Mouse (Mus musculus) urinary bladder, postnatal 25 days (tissue): ENCODE data around the gene Galnt15.

Experiments
- DNase-seq: peaks from one replicate; pipeline ENCODE4 v3.0.0; 2022; ENCODE audit warnings: low spot score

The Galnt15 gene

GRCm38 (mm10) chr14:32091124-32091523 lies 62.3 kb downstream of the Galnt15 start:
- DNase-seq, result no peak

DNA sequence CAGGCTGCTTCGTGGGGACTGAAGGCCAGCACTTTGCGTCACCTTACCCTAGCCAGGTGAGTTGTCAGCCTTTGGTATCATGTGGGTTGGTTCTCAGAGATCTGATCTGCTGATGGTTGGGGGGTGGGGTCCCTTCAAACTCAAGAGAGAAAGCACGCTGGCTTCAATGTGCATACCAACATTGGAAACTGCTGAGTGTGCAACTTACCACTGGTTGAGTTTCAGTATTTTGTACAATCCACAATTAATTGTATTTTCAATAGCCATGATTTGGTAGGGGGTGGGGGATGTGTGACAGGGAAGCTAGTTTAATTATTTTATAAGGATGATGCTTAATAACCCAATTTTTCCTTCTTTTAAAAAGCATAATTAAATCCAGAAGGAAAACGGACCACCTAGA lies 62.9 kb downstream of the Galnt15 start:
- DNase-seq, result no peak

DNA sequence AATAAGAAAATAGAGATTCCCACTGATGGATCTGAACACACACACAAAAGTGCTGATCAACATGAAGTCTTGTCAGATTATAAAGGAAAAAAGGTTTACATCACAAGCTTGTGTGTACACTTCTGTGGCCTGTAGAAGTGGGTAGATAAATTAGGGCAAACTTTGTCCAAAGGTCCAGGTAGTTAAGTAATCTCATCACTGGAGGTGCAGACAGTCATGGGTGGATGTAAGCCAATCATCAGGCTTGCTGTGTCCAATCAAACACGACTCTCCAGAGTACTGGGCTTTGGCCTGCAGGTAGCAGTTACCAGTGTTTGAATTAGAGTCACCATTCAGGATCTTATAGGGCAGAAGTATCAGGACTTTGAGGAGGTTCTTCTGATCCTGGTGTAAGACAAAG lies 64.2 kb downstream of the Galnt15 start:
- DNase-seq, result no peak

- DNase-seq, result no peak
These were observed 64.8 kb downstream of the Galnt15 start for GRCm38 (mm10) chr14:32093500-32094117.

GRCm38 (mm10) chr14:32095646-32096045 lies 66.9 kb downstream of the Galnt15 start:
- no peak for DNase-seq

DNA sequence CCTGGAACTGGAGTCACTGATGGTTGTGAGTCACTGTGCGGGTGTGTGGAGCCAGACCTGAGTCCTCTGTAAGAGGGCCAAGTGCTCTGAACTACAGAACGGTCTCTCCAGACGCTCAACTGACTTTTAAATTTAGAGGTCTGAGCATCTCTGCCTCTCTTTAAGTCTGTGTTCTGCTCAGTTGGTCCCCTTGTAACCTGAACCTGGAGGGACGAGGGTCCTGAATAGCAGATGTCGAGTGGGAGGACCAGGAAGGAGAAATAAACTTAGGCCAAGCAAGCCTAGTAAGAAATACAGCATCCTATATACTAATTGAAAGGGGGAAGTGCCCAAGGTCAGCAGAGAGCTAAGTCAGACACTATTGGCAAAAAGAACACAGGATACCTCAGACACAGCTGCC lies 68.0 kb downstream of the Galnt15 start:
- no peak for DNase-seq

DNA sequence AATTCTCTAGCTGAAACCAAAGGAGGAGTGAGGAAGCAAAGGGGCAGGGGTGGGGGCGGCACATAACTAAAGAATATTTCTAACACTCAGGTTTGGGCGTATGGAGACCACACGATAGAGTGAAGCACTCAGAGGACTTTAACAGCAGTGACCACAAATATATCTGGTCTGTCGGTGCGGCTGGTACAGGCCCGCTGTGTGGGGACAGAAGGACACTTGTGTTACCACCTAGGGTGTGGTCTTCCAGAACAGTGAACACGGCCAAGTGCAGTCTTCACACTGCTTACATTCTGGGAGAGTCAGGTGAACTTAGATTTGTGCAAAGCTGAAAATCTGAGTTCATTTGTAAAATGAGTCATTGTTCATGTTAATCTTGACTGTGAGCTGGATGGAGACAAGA lies 68.9 kb downstream of the Galnt15 start:
- no peak for DNase-seq

DNA sequence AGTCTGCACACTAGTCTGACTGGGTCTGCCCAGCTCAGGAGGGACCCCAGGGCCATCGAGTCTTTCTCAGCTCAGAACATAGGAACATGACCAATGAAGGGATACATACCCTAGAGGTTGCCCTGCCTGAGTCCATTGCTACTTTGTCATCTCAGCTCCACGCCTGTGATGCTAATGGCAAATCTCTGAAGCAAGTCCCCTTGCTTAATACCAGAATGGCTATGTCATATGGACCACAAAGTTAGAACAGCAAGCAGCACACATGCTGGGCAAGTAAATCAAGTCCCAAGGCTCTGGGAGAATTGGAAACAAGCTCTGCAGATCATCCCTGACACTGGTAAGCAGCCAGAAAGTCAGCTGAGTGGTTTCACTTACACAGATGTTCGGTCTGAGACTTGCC lies 70.2 kb downstream of the Galnt15 start:
- DNase-seq, result no peak

DNA sequence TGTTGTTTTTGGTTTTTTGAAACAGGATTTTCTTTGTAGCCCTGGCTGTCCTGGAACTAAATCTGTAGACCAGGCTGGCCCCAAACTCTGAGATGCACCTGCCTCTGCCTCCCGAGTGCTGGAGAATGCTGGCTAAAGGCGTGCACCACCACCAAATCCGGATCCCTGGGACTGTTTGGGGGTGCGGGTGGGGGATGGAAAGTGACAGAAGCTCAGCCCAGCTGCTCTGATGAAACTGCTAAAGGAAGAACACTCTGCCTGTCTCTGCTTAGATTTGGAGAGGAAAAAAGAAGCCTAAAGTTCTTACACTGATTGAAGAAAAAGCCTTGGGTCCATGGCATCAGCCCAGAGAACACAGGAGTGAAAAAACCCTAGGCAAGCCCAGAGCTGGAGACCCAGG lies 74.8 kb downstream of the Galnt15 start:
- no peak for DNase-seq

DNA sequence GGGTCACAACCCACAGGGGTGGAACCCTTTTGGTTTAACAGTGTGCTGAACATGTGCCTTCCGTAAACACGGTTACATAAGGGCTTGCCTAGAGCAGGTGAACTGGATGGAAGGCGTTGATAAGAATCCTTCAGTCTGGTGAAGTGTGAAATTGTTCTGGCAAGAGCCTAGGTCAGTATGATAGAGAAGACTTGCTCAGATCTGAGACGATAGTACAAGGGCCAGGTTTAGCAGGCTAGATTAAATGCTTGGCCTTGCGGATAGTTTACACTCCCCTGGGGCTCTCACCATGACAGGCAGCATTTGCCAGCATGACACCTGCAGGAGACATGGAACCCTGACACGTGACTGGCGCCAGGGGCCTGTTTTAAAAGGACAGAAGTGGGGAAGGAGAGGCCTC lies 76.9 kb downstream of the Galnt15 start:
- no peak for DNase-seq

DNA sequence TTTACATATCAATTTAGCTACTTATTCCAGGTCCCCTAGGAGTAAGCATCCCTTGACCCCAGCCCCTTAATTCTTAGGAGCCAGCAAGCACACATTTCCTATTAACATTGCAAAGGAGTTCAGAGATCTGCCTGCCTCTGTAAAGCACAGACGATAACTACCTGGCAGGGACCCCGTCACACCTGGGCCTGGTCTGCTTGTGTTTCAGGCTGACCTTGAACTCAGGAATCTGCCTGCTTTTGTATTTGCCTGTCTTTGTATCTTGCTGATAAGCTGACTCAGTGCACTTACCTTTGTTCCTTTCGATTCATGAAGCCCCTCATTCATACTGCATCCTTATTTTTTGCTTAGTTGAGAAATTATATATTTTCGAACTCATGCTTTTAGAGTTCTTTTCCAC lies 78.1 kb downstream of the Galnt15 start:
- no peak for DNase-seq
